Mouse (Mus musculus) small intestine, adult 2 months (tissue): ENCODE measurements around the gene Sept11. TPM values are rescaled to one million over a fixed set of nuclear protein-coding genes. Genes with fewer than 3 reads are reported as not detected.

Source experiments
- H3K27ac ChIP-seq: fragments of 200-500 bp; 2 replicates; pipeline ENCODE4 v1.5.1; 2012; ENCODE audit warnings: low read depth, low read length, control low read depth, inconsistent platforms; ENCODE audit not compliant: insufficient read depth
- H3K27me3 ChIP-seq: fragments of 200-500 bp; 2 replicates; pipeline ENCODE4 v1.6.1; 2012; ENCODE audit warnings: mild to moderate bottlenecking, moderate library complexity, low read length, inconsistent platforms; ENCODE audit not compliant: control insufficient read depth, insufficient read depth
- H3K36me3 ChIP-seq: fragments of 200-500 bp; 2 replicates; pipeline ENCODE4 v1.6.1; 2012; ENCODE audit warnings: mild to moderate bottlenecking, low read length, control low read depth, inconsistent platforms; ENCODE audit not compliant: control insufficient read depth, insufficient read depth
- H3K4me1 ChIP-seq: fragments of 200-500 bp; 2 replicates; pipeline ENCODE4 v1.6.1; 2012; ENCODE audit warnings: low read length, inconsistent platforms, mixed read lengths; ENCODE audit not compliant: control insufficient read depth, insufficient read depth, insufficient read length
- H3K4me3 ChIP-seq: fragments of 200-500 bp; 2 replicates; pipeline ENCODE4 v1.5.1; 2012; ENCODE audit warnings: low read depth, mild to moderate bottlenecking, control low read depth, inconsistent platforms, low read length, moderate library complexity
- CTCF ChIP-seq: fragments of 200-500 bp; IDR thresholded peaks from 2 replicates; pipeline ENCODE4 v1.5.1; 2012; ENCODE audit warnings: low read depth, mild to moderate bottlenecking, control low read depth, inconsistent platforms, low read length, moderate library complexity, mixed read lengths; ENCODE audit not compliant: insufficient replicate concordance, insufficient read length; ENCODE audit errors: extremely low read depth
- POLR2A ChIP-seq: fragments of 200-500 bp; IDR thresholded peaks from 2 replicates; pipeline ENCODE4 v1.6.1; 2012; ENCODE audit warnings: low read depth, mild to moderate bottlenecking, control low read depth, inconsistent platforms, low read length, moderate library complexity
- WGBS: fragments of 180-500 bp; shearing (Covaris S2); methylation state at CpG from one replicate; pipeline ENCODE4 v1.1.7; 2018; 5-methylcytosine and 5-hydroxymethylcytosine counted together
- polyA plus RNA-seq: library from polyadenylated mRNA; depleted of rRNA; stranded (reverse); fragments of >200 nt; gene quantifications from 2 replicates; pipeline ENCODE4 v1.2.3, GENCODE M21; 2012

Sept11 gene
- polyA plus RNA-seq, 1 experiment = 12.9 TPM

GRCm38 (mm10) chr5:93152451-93152850 lies 59.2 kb downstream of the Sept11 start:
- Histone ChIP-seq H3K4me1 (peaks cover 7% of the 10 kb centered on the region; the same call in 1 of the 2 replicates), H3K27ac (peak overlapping the region; percentile 54), H3K36me3 (peaks cover 16% of the 10 kb centered on the region), H3K4me3 (peak overlapping the region; percentile 4; the same call in 1 of the 2 replicates), H3K27me3 (no peaks in the 10 kb centered on the region)
- TF ChIP-seq CTCF = no peak
- whole genome bisulfite sequencing = 66% methylated on average over 4 of the region's 4 CpGs

- H3K4me1 ChIP-seq = peaks cover 7% of the 10 kb centered on the region; the same call in 1 of the 2 replicates
- H3K4me3 ChIP-seq = no peak overlapping the region
- 93% methylated on average over 11 of the region's 11 CpGs for WGBS
- peaks cover 15% of the 10 kb centered on the region for H3K36me3 ChIP-seq
- TF ChIP-seq POLR2A (no peak), CTCF (no peak)
- no peaks in the 10 kb centered on the region for H3K27me3 ChIP-seq
- H3K27ac ChIP-seq = no peak overlapping the region
Observed at GRCm38 (mm10) chr5:93154401-93154800, 61.2 kb downstream of the Sept11 start.

- Histone ChIP-seq H3K4me3 (no peak overlapping the region), H3K36me3 (peaks cover 45% of the 10 kb centered on the region), H3K27ac (no peak overlapping the region), H3K4me1 (no peaks in the 10 kb centered on the region), H3K27me3 (no peaks in the 10 kb centered on the region)
- no peak for TF ChIP-seq POLR2A
- peak; percentile 49; the same call in 1 of the 2 replicates for TF ChIP-seq CTCF
- 78% methylated on average over 3 of the region's 3 CpGs for WGBS
Observed at GRCm38 (mm10) chr5:93163541-93163940, 70.3 kb downstream of the Sept11 start.

- no peaks in the 10 kb centered on the region for H3K27me3 ChIP-seq
- H3K27ac ChIP-seq = no peak overlapping the region
- no peak overlapping the region for H3K4me3 ChIP-seq
- WGBS = 93% methylated on average over 11 of the region's 11 CpGs
- H3K4me1 ChIP-seq = no peaks in the 10 kb centered on the region
- peaks cover 50% of the 10 kb centered on the region for H3K36me3 ChIP-seq
- no peak for TF ChIP-seq CTCF
- TF ChIP-seq POLR2A = no peak
Observed at GRCm38 (mm10) chr5:93167919-93168516, 74.8 kb downstream of the Sept11 start.

- peaks cover 52% of the 10 kb centered on the region for H3K36me3 ChIP-seq
- no peak overlapping the region for H3K4me3 ChIP-seq
- TF ChIP-seq CTCF = no peak
- no peak for TF ChIP-seq POLR2A
- no peak overlapping the region for H3K27ac ChIP-seq
- no peaks in the 10 kb centered on the region for H3K27me3 ChIP-seq
- H3K4me1 ChIP-seq = no peaks in the 10 kb centered on the region
- WGBS = 78% methylated on average over 6 of the region's 6 CpGs
Observed at GRCm38 (mm10) chr5:93168654-93169053, 75.4 kb downstream of the Sept11 start.

- no peaks in the 10 kb centered on the region for H3K27me3 ChIP-seq
- no peak for TF ChIP-seq POLR2A
- no peak for TF ChIP-seq CTCF
- WGBS = 96% methylated on average over 15 of the region's 15 CpGs
- H3K27ac ChIP-seq = no peak overlapping the region
- no peaks in the 10 kb centered on the region for H3K4me1 ChIP-seq
- H3K36me3 ChIP-seq = peaks cover 47% of the 10 kb centered on the region
- no peak overlapping the region for H3K4me3 ChIP-seq
Observed at GRCm38 (mm10) chr5:93171420-93171819, 78.2 kb downstream of the Sept11 start.

- no peak for TF ChIP-seq CTCF
- no peak for TF ChIP-seq POLR2A
- no peaks in the 10 kb centered on the region for H3K27me3 ChIP-seq
- no peak overlapping the region for H3K4me3 ChIP-seq
- WGBS = 87% methylated on average over 6 of the region's 6 CpGs
- no peak overlapping the region for H3K27ac ChIP-seq
- peaks cover 44% of the 10 kb centered on the region for H3K36me3 ChIP-seq
- H3K4me1 ChIP-seq = no peaks in the 10 kb centered on the region
Observed at GRCm38 (mm10) chr5:93172536-93172935, 79.3 kb downstream of the Sept11 start.
